8 mouse cellular contexts compared by ENCODE assay signal in genomic region chr17:69349014-69349531, GRCm38 (mm10). TPM values are rescaled to one million over a fixed set of nuclear protein-coding genes. Genes with fewer than 3 reads are reported as not detected.
DNase-seq lines count a peak whose midpoint lies in the region; ATAC-seq and TF ChIP-seq lines count a peak whose summit lies in the region.

No protein-coding gene starts in this region.

- ATAC-seq in cerebellum, adult (ENCODE audit: insufficient number of reproducible peaks, low FRiP score, low TSS enrichment): peak; percentile 80; the same call in 1 of the 2 replicates
- peak; percentile 73 for ATAC-seq in forebrain, embryonic 15.5 days (replicated peaks)
- ATAC-seq in kidney, embryonic 15.5 days (replicated peaks; ENCODE audit: low FRiP score): 0 out of 2 replicates have a peak, but pooled peaks have one; percentile 67
- ATAC-seq in liver, embryonic 14.5 days (ENCODE audit: insufficient read depth): no peak

- no peaks in the 10 kb centered on the region for H3K9me3 ChIP-seq in forebrain, embryonic 15.5 days
- H3K9me3 ChIP-seq in kidney, embryonic 15.5 days (replicated peaks): no peaks in the 10 kb centered on the region
- H3K9me3 ChIP-seq in liver, embryonic 14.5 days (ENCODE audit: control insufficient read depth, low read length): no peaks in the 10 kb centered on the region

- 4% methylated on average over 8 of the region's 8 CpGs for WGBS in thymus, adult 2 months
- WGBS in forebrain, embryonic 15.5 days: 24% methylated on average over 8 of the region's 8 CpGs
- WGBS in kidney, embryonic 15.5 days: 25% methylated on average over 8 of the region's 8 CpGs
- 4% methylated on average over 8 of the region's 8 CpGs for WGBS in liver, embryonic 14.5 days (ENCODE audit: insufficient replicate concordance)

- DNase-seq in thymus, adult 2 months: peak; percentile 3
- no peak for DNase-seq in thymus, postnatal 25 days
- DNase-seq in liver, embryonic 14.5 days (ENCODE audit: low read depth in 3 of 3, low spot score in 3 of 3): no peak
- peak; percentile 25 for DNase-seq in retina, adult 2 months (ENCODE audit: low read depth, low spot score)
- DNase-seq in urinary bladder, postnatal 14 days (ENCODE audit: low spot score): no peak

- no peak overlapping the region for H3K4me2 ChIP-seq in forebrain, embryonic 15.5 days (replicated peaks)
- H3K4me2 ChIP-seq in kidney, embryonic 15.5 days: no peak overlapping the region
- no peak overlapping the region for H3K4me2 ChIP-seq in liver, embryonic 14.5 days (ENCODE audit: low read depth)

- H3K4me3 ChIP-seq in thymus, adult 2 months (ENCODE audit: control insufficient read depth, insufficient read depth, low read length): no peak overlapping the region
- no peak overlapping the region for H3K4me3 ChIP-seq in forebrain, embryonic 15.5 days
- no peak overlapping the region for H3K4me3 ChIP-seq in kidney, embryonic 15.5 days (replicated peaks)
- no peak overlapping the region for H3K4me3 ChIP-seq in liver, embryonic 14.5 days (ENCODE audit: insufficient read depth in 1 of 2, low read depth in 2 of 2, low read length in 2 of 2)

- no peaks in the 10 kb centered on the region for H3K36me3 ChIP-seq in thymus, adult 2 months (ENCODE audit: control insufficient read depth, insufficient read depth, low read length)
- no peaks in the 10 kb centered on the region for H3K36me3 ChIP-seq in forebrain, embryonic 15.5 days
- H3K36me3 ChIP-seq in kidney, embryonic 15.5 days: no peaks in the 10 kb centered on the region
- H3K36me3 ChIP-seq in liver, embryonic 14.5 days (replicated peaks; ENCODE audit: control insufficient read depth, insufficient read depth, low read depth): no peaks in the 10 kb centered on the region

- no peak for TF ChIP-seq POLR2A in thymus, adult 2 months (IDR thresholded peaks at IDR 0.05; ENCODE audit: control insufficient read depth, extremely low read depth, insufficient read depth, low read length, poor library complexity)

- no peak overlapping the region for H3K27ac ChIP-seq in thymus, adult 2 months (ENCODE audit: control insufficient read depth, insufficient read depth, low read length)
- no peak overlapping the region for H3K27ac ChIP-seq in forebrain, embryonic 15.5 days (replicated peaks)
- no peak overlapping the region for H3K27ac ChIP-seq in kidney, embryonic 15.5 days
- no peak overlapping the region for H3K27ac ChIP-seq in liver, embryonic 14.5 days

- no peak for TF ChIP-seq CTCF in thymus, adult 2 months (IDR thresholded peaks at IDR 0.05; ENCODE audit: borderline replicate concordance, control insufficient read depth, extremely low read depth, insufficient read depth, low read length, poor library complexity)
- peak; percentile 65 for TF ChIP-seq CTCF in liver, embryonic 14.5 days (IDR thresholded peaks at IDR 0.05; ENCODE audit: low read depth)

- no peak for TF ChIP-seq EP300 in liver, embryonic 14.5 days (IDR thresholded peaks at IDR 0.05; ENCODE audit: low read depth)

- H3K9ac ChIP-seq in forebrain, embryonic 15.5 days (replicated peaks): no peak overlapping the region
- no peak overlapping the region for H3K9ac ChIP-seq in kidney, embryonic 15.5 days
- no peak overlapping the region for H3K9ac ChIP-seq in liver, embryonic 14.5 days (replicated peaks)

- H3K4me1 ChIP-seq in thymus, adult 2 months (replicated peaks; ENCODE audit: control insufficient read depth, insufficient read depth, low read length): no peaks in the 10 kb centered on the region
- H3K4me1 ChIP-seq in forebrain, embryonic 15.5 days: no peaks in the 10 kb centered on the region
- no peaks in the 10 kb centered on the region for H3K4me1 ChIP-seq in kidney, embryonic 15.5 days
- H3K4me1 ChIP-seq in liver, embryonic 14.5 days (replicated peaks; ENCODE audit: control insufficient read depth in 2 of 2, insufficient read depth in 2 of 2, low read length in 1 of 2): no peaks in the 10 kb centered on the region

- H3K27me3 ChIP-seq in thymus, adult 2 months (ENCODE audit: control insufficient read depth, insufficient read depth, low read length): no peaks in the 10 kb centered on the region
- no peaks in the 10 kb centered on the region for H3K27me3 ChIP-seq in forebrain, embryonic 15.5 days
- no peaks in the 10 kb centered on the region for H3K27me3 ChIP-seq in kidney, embryonic 15.5 days
- H3K27me3 ChIP-seq in liver, embryonic 14.5 days (ENCODE audit: control insufficient read depth, insufficient read depth, low read length): no peaks in the 10 kb centered on the region

RNA-seq across cellular contexts. Expression of gene Zbtb14, which starts 33.8 kb away (rescaled TPM):
- 7.4 and 9.2 TPM in 2 replicates for polyA plus RNA-seq in thymus, adult 2 months (2012; rRNA removed)
- 36.3 and 38.2 TPM in 2 replicates for polyA plus RNA-seq in forebrain, embryonic 15.5 days (2015; fragmentation: Nextera tagmentation; extraction: Ambion mirVana)
- polyA plus RNA-seq in kidney, embryonic 15.5 days (2015; fragmentation: Nextera tagmentation; extraction: Ambion mirVana): 24.0 and 26.0 TPM in 2 replicates
- 4.1 and 5.3 TPM in 2 replicates for polyA plus RNA-seq in liver, embryonic 14.5 days (2012; rRNA removed)
- polyA plus RNA-seq in liver, embryonic 14.5 days (2014; fragmentation: Nextera tagmentation; extraction: Ambion mirVana): 7.6 and 7.8 TPM in 2 replicates

Comparison
In these comparisons a context has a peak if more than half of its experiments do, and no peak if none do; other contexts are left out.
1. DNase-seq: peak in thymus, adult 2 months (single experiment) and retina, adult 2 months (single experiment); none in thymus, postnatal 25 days (single experiment), liver, embryonic 14.5 days (0 of 3) and urinary bladder, postnatal 14 days (single experiment).